Mouse (Mus musculus) cerebellum, adult 11 months (tissue): ENCODE measurements around the gene Pard6b.

Experiments used
- DNase-seq: peaks from one replicate; pipeline ENCODE4 v3.0.0; 2022

Pard6b gene

DNA sequence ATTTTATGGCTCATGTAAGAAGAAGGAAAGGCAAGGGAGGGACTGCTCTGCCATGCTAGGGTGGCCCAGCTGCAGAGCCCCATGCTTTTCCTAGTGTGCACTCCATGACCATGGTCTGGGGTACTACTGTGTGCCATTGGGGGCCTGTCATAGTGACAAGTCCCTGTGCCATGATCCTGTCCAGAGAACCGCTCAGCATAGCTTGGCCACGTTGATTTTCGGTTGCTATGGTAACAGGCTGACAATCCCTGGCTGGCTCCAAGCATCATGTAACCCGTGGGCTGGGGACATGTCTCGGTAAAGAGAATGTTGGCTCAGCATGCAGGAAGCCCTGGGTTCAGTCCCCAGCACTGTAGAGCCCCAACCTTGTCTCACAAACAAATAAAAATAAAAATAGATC, 63.0 kb downstream of the Pard6b start:
- no peak for DNase-seq

DNA sequence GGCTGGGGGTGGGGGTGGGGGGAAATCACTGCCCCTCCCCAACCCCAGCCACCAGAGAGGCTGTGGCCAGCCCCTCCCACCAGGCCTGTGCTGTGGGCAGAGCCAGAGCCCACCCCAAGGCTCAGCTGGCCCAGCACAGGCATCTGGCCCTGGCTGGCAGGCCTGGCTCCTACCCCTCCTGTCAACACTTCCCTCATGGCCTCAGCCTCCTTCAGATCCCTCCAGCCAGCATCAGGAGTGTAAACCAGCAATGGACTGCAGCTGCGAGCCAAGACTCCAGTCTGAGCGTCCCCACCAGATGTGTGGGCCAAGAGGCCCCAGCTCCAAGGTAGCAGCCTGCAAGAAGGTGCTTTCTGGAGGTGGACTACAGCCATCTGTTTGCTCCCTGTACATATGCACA, 64.6 kb downstream of the Pard6b start:
- DNase-seq: no peak

DNA sequence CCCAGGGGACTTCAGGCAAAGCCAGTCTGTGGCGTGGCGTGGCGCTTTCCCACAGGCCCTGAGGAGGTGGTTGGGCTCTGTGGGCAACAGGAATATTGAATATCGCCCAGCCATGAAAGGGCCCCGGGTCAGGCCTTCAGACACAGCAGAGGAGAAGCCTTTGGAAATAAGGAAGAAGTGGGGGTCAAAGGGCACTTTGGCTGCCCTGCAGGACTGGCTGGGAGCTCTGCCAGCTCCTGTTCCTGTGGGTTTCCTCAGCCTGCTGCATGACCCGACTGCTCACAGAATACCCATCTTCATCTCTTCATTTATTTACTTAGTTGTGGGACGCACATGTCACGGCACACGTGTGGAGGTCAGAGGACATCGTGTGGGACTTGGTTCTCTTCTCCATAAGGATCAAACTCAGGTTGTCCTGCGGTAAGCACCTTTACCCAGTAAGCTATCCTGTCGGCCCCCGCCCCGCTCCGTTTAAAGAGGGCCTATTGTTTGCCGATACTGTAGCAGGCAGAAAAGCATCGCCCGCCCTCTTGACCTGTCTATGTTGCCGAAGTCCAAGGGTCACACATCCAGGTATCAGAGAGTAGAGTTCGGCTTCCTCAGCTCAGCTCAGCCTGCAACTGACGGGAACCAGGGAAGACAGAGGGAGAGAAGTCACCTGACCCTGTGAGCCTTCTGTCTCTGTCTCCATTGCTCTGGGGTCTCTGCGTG, 67.1 kb downstream of the Pard6b start:
- no peak for DNase-seq

DNA sequence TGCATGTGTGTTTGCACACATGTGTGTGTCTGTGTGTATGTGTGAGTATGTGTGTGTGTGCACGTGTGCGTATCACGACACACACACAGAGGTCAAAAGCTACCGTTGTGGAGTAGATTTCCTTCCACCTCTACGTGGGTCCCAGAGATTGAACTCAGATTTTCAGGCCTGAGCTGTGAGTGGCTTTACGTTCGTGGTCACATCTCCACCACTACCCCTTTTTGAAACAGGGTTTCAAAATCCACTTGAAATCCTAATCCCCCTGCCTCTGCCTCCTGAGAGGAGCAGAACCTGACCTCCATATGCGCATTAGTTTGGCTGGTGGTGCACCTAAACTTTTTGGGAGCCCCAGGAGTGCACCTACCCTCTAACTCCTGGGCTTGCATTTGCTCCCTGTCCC, 68.4 kb downstream of the Pard6b start:
- no peak for DNase-seq
